Comparison of ENCODE assay signal across 37 mouse cellular contexts in genomic region chr2:151623776-151624175, GRCm38 (mm10). TPM values are rescaled to one million over a fixed set of nuclear protein-coding genes. Genes with fewer than 3 reads are reported as not detected.
DNase-seq lines count a peak whose midpoint lies in the region; ATAC-seq lines count a peak whose summit lies in the region.
"Had no signal": no experiment of that assay in that cellular context is flagged by ENCODE, and none has a peak within 500 bp of the region (broad histone marks: within the 10 kb centered on the region; RNA-seq: fewer than 3 reads in every experiment).

No protein-coding gene starts in this region.

- H3K4me2 ChIP-seq in neural tube, embryonic 15.5 days = no peak overlapping the region
- H3K4me2 ChIP-seq: heart, embryonic 13.5 days; limb, embryonic 12.5 days; liver, embryonic 15.5 days; lung, embryonic 14.5 days; midbrain, embryonic 15.5 days; stomach, embryonic 15.5 days had no signal

- no peak overlapping the region for H3K9ac ChIP-seq in neural tube, embryonic 15.5 days (replicated peaks)
- H3K9ac ChIP-seq: heart, embryonic 13.5 days; limb, embryonic 12.5 days; liver, embryonic 15.5 days; lung, embryonic 14.5 days; midbrain, embryonic 15.5 days; stomach, embryonic 15.5 days had no signal

- H3K4me3 ChIP-seq in neural tube, embryonic 15.5 days (replicated peaks) = no peak overlapping the region
- H3K4me3 ChIP-seq: erythroblast, embryonic 14.5 days; heart, embryonic 13.5 days; limb, embryonic 12.5 days; liver, embryonic 15.5 days; midbrain, embryonic 10.5 days; midbrain, embryonic 15.5 days; stomach, embryonic 15.5 days had no signal

- DNase-seq in heart, adult 11 months = peak; percentile 58
- no peak for DNase-seq in heart, postnatal 4 days
- DNase-seq in layer of hippocampus, adult 8-10 months (ENCODE audit: low spot score in 2 of 2) = peak; percentile 2
- no peak for DNase-seq in layer of hippocampus, postnatal 36 days
- peak; percentile 7 for DNase-seq in right cerebral cortex, adult 18-20 months
- no peak for DNase-seq in right cerebral cortex, postnatal 36 days (ENCODE audit: low spot score in 2 of 2)
- peak; percentile 18 for DNase-seq in NIH3T3 (ENCODE audit: low read depth)
- DNase-seq: adrenal gland, adult 2 months; adrenal gland, postnatal 36 days; cerebellum, postnatal 14 days; gastrocnemius, postnatal 25 days; heart, adult 18-20 months; heart, postnatal 10 days; kidney, postnatal 14 days; lung, embryonic 14.5 days; thymus, adult 18-20 months; thymus, postnatal 36 days had no signal

- H3K27me3 ChIP-seq in neural tube, embryonic 15.5 days (replicated peaks) = no peaks in the 10 kb centered on the region
- H3K27me3 ChIP-seq: limb, embryonic 12.5 days; midbrain, embryonic 15.5 days; stomach, embryonic 15.5 days had no signal

- H3K9me3 ChIP-seq in neural tube, embryonic 15.5 days (replicated peaks) = no peaks in the 10 kb centered on the region
- H3K9me3 ChIP-seq: heart, embryonic 13.5 days; limb, embryonic 12.5 days; liver, embryonic 15.5 days; midbrain, embryonic 10.5 days; midbrain, embryonic 15.5 days; stomach, embryonic 15.5 days had no signal

- peaks cover 7% of the 10 kb centered on the region; the same call in 1 of the 2 replicates for H3K36me3 ChIP-seq in neural tube, embryonic 15.5 days
- H3K36me3 ChIP-seq: heart, embryonic 13.5 days; limb, embryonic 12.5 days; liver, embryonic 15.5 days; midbrain, embryonic 10.5 days; midbrain, embryonic 15.5 days; stomach, embryonic 15.5 days had no signal

- ATAC-seq in neural tube, embryonic 15.5 days (ENCODE audit: low FRiP score) = no peak
- ATAC-seq: activated CD4-positive, CD25-positive, alpha-beta regulatory T cell, adult 4 months; CD4-positive, CD25-positive, alpha-beta regulatory T cell, adult 4 months; forebrain, embryonic 16.5 days; hindbrain, embryonic 16.5 days; intestine, postnatal 0 days; midbrain, embryonic 15.5 days had no signal

- 41% methylated on average over 3 of the region's 3 CpGs for WGBS in neural tube, embryonic 15.5 days

- no peak overlapping the region for H3K27ac ChIP-seq in neural tube, embryonic 15.5 days (replicated peaks)
- H3K27ac ChIP-seq: heart, embryonic 13.5 days; limb, embryonic 12.5 days; liver, embryonic 15.5 days; midbrain, embryonic 10.5 days; midbrain, embryonic 15.5 days; stomach, embryonic 15.5 days had no signal

- H3K4me1 ChIP-seq in neural tube, embryonic 15.5 days = peaks cover 9% of the 10 kb centered on the region
- H3K4me1 ChIP-seq: heart, embryonic 13.5 days; limb, embryonic 12.5 days; liver, embryonic 15.5 days; midbrain, embryonic 15.5 days; stomach, embryonic 15.5 days had no signal

RNA-seq across cellular contexts. Expression of gene Snph, which starts 8.6 kb away (rescaled TPM):
- total RNA-seq in heart, postnatal 4 days (2021) = 1 to 10 TPM; 2.2 TPM
- total RNA-seq in layer of hippocampus, adult 8-10 months (2022) = 100 to 1,000 TPM; 348 to 418 (median 386) TPM
- 100 to 1,000 TPM; 388 to 405 TPM for total RNA-seq in layer of hippocampus, postnatal 36 days (2021)
- 28.6 and 33.0 TPM in 2 replicates for polyA plus RNA-seq in neural tube, embryonic 15.5 days (2015; fragmentation: Nextera tagmentation; extraction: Ambion mirVana)
- total RNA-seq: megakaryocyte progenitor cell, adult 5-6 weeks; neutrophil, adult 5-6 weeks had no signal
- polyA plus RNA-seq: CD4-positive, CD25-positive, alpha-beta regulatory T cell, adult 4 months; erythroblast, embryonic 14.5 days; liver, adult 2 months had no signal

RNA-seq across cellular contexts. Expression of gene Rad21l, which starts 44.6 kb away (rescaled TPM):
- total RNA-seq in heart, postnatal 4 days (2021) = not detected
- 1 to 10 TPM; 1.8 to 2.5 (median 2.2) TPM for total RNA-seq in layer of hippocampus, adult 8-10 months (2022)
- under 1 TPM; 0.61 to 0.95 TPM for total RNA-seq in layer of hippocampus, postnatal 36 days (2021)
- polyA plus RNA-seq in neural tube, embryonic 15.5 days (2015; fragmentation: Nextera tagmentation; extraction: Ambion mirVana) = 0.33 and 0.36 TPM in 2 replicates
- total RNA-seq: adrenal gland, adult 2 months; adrenal gland, postnatal 36 days; gastrocnemius, adult 18-20 months; gastrocnemius, postnatal 25 days; heart, adult 18-20 months; heart, postnatal 10 days; liver, adult 2 months; megakaryocyte progenitor cell, adult 5-6 weeks; neutrophil, adult 5-6 weeks had no signal
- polyA plus RNA-seq: activated CD4-positive, CD25-positive, alpha-beta regulatory T cell, adult 4 months; adrenal gland, adult 2 months; CD4-positive, CD25-positive, alpha-beta regulatory T cell, adult 4 months; embryonic facial prominence, embryonic 14.5 days; erythroblast, embryonic 14.5 days; forebrain, embryonic 11.5 days; forebrain, embryonic 16.5 days; heart, embryonic 13.5 days; intestine, postnatal 0 days; kidney, embryonic 14.5 days; limb, embryonic 12.5 days; liver, adult 2 months; liver, embryonic 15.5 days; lung, embryonic 14.5 days; stomach, embryonic 15.5 days had no signal

RNA-seq across cellular contexts. Expression of gene Sdcbp2, which starts 51.4 kb away (rescaled TPM):
- total RNA-seq in heart, postnatal 4 days (2021) = 1 to 10 TPM; 3.4 to 4.3 TPM
- 1 to 10 TPM; 1.4 to 2.2 (median 1.7) TPM for total RNA-seq in layer of hippocampus, adult 8-10 months (2022)
- total RNA-seq in layer of hippocampus, postnatal 36 days (2021) = 1 to 10 TPM; 1.5 to 1.6 TPM
- 1.2 and 2.8 TPM in 2 replicates for polyA plus RNA-seq in neural tube, embryonic 15.5 days (2015; fragmentation: Nextera tagmentation; extraction: Ambion mirVana)
- polyA plus RNA-seq: erythroblast, embryonic 14.5 days had no signal

Comparison
In these comparisons a context has a peak if more than half of its experiments do, and no peak if none do; other contexts are left out.
1. DNase-seq: peak in heart, adult 11 months (single experiment), layer of hippocampus, adult 8-10 months (2 of 2), right cerebral cortex, adult 18-20 months (single experiment) and NIH3T3 (single experiment); none in heart, postnatal 4 days (single experiment), layer of hippocampus, postnatal 36 days (0 of 2) and right cerebral cortex, postnatal 36 days (0 of 2).
2. RNA of gene Snph, which starts 8.6 kb away (total RNA-seq): 348 to 418 TPM in layer of hippocampus, adult 8-10 months and 388 to 405 TPM in layer of hippocampus, postnatal 36 days; 2.2 TPM in heart, postnatal 4 days; every median in the first group is over 100 times any median in the second.